Mouse (Mus musculus): ENCODE data around the gene Irf6. TPM values are rescaled to one million over a fixed set of nuclear protein-coding genes. Genes with fewer than 3 reads are reported as not detected.

The Irf6 gene
- polyA plus RNA-seq, 1 experiment = 18.1 TPM

DNA sequence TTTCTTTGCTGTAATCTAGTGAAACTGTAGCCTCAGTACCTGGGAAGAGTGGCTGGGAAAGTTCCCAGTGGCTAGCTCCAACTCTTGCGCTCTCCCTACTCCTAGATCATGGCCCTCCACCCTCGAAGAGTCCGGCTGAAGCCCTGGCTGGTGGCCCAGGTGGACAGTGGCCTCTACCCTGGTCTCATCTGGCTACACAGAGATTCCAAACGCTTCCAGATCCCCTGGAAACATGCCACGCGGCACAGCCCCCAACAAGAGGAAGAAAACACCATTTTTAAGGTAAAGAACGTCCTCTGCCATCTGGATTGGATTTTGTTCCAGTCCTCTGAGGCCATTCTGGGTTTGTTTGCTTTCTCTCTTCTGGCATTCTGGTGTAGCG, 4.2 kb downstream of the Irf6 start:
- no peaks in the 10 kb centered on the region for H3K9me3 ChIP-seq (replicated peaks; ENCODE audit: control insufficient read depth, insufficient read depth, low read length, poor library complexity, severe bottlenecking)
- H3K9ac ChIP-seq (ENCODE audit: low read depth, poor library complexity, severe bottlenecking) = no peak overlapping the region
- no peak overlapping the region for H3K27ac ChIP-seq (ENCODE audit: insufficient read depth, low read length)
- TF ChIP-seq CTCF (IDR thresholded peaks at IDR 0.05; ENCODE audit: low read depth, low read length) (no peak), EP300 (IDR thresholded peaks at IDR 0.05; ENCODE audit: insufficient read depth, low read depth, low read length) (no peak), POLR2A (IDR thresholded peaks at IDR 0.05; ENCODE audit: insufficient read depth, low read length) (no peak)
- no peaks in the 10 kb centered on the region for H3K4me1 ChIP-seq (ENCODE audit: control insufficient read depth, insufficient read depth, low read length)
- no peak overlapping the region for H3K4me3 ChIP-seq (ENCODE audit: low read depth, low read length)
- H3K36me3 ChIP-seq (ENCODE audit: control insufficient read depth, insufficient read depth, low read length, poor library complexity, severe bottlenecking) = no peaks in the 10 kb centered on the region
- H3K27me3 ChIP-seq (ENCODE audit: control insufficient read depth, insufficient read depth, low read length, poor library complexity, severe bottlenecking) = no peaks in the 10 kb centered on the region

DNA sequence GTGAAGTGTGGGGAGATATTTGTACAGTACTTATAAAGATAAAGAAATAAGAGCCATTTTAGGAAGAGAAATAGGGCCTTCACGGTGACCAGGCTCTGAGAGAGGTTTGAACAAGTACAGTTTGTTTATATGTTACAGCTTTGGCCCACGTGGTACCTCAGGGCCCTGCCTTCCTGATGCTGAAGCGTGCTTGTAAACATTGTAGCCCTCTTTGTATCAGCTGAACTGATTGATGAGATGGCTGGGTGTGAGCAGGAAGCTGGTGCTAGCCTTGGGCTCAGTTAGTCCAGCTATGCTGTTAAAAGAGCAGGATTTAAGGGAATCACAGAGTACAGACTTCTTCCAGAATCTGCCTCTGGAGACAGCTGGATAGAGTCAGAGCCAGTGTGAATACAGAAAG, 6.3 kb downstream of the Irf6 start:
- Histone ChIP-seq H3K9ac (ENCODE audit: low read depth, poor library complexity, severe bottlenecking) (no peak overlapping the region), H3K4me1 (ENCODE audit: control insufficient read depth, insufficient read depth, low read length) (no peaks in the 10 kb centered on the region), H3K9me3 (replicated peaks; ENCODE audit: control insufficient read depth, insufficient read depth, low read length, poor library complexity, severe bottlenecking) (no peaks in the 10 kb centered on the region), H3K36me3 (ENCODE audit: control insufficient read depth, insufficient read depth, low read length, poor library complexity, severe bottlenecking) (no peaks in the 10 kb centered on the region), H3K4me3 (ENCODE audit: low read depth, low read length) (no peak overlapping the region), H3K27me3 (ENCODE audit: control insufficient read depth, insufficient read depth, low read length, poor library complexity, severe bottlenecking) (no peaks in the 10 kb centered on the region), H3K27ac (ENCODE audit: insufficient read depth, low read length) (no peak overlapping the region)
- TF ChIP-seq CTCF (IDR thresholded peaks at IDR 0.05; ENCODE audit: low read depth, low read length) (no peak), POLR2A (IDR thresholded peaks at IDR 0.05; ENCODE audit: insufficient read depth, low read length) (no peak), EP300 (IDR thresholded peaks at IDR 0.05; ENCODE audit: insufficient read depth, low read depth, low read length) (no peak)

DNA sequence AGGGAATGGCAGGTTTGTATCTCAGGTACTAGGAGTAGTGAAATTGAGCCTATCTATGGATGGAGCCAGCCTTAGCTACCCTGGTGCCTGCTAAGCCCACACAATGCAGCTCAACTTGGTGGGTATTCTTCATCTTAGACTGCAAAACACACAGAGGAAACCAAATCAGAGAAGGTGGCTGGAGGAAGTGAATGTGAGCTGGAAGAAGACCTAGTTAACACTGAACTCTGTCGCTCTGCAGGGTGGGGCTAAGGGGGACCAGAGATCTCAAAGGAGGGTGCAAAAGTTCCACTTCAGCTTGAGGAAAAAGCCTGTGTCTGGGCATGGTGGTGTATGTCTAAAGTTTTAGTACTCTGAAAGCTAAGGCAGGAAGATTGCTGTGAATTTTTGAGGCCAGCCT, 6.7 kb downstream of the Irf6 start:
- Histone ChIP-seq H3K4me1 (ENCODE audit: control insufficient read depth, insufficient read depth, low read length) (no peaks in the 10 kb centered on the region), H3K27ac (ENCODE audit: insufficient read depth, low read length) (no peak overlapping the region), H3K9me3 (replicated peaks; ENCODE audit: control insufficient read depth, insufficient read depth, low read length, poor library complexity, severe bottlenecking) (no peaks in the 10 kb centered on the region), H3K4me3 (ENCODE audit: low read depth, low read length) (no peak overlapping the region), H3K36me3 (ENCODE audit: control insufficient read depth, insufficient read depth, low read length, poor library complexity, severe bottlenecking) (no peaks in the 10 kb centered on the region), H3K9ac (ENCODE audit: low read depth, poor library complexity, severe bottlenecking) (no peak overlapping the region), H3K27me3 (ENCODE audit: control insufficient read depth, insufficient read depth, low read length, poor library complexity, severe bottlenecking) (no peaks in the 10 kb centered on the region)
- no peak for TF ChIP-seq POLR2A (IDR thresholded peaks at IDR 0.05; ENCODE audit: insufficient read depth, low read length)
- no peak for TF ChIP-seq EP300 (IDR thresholded peaks at IDR 0.05; ENCODE audit: insufficient read depth, low read depth, low read length)
- TF ChIP-seq CTCF (IDR thresholded peaks at IDR 0.05; ENCODE audit: low read depth, low read length) = no peak

DNA sequence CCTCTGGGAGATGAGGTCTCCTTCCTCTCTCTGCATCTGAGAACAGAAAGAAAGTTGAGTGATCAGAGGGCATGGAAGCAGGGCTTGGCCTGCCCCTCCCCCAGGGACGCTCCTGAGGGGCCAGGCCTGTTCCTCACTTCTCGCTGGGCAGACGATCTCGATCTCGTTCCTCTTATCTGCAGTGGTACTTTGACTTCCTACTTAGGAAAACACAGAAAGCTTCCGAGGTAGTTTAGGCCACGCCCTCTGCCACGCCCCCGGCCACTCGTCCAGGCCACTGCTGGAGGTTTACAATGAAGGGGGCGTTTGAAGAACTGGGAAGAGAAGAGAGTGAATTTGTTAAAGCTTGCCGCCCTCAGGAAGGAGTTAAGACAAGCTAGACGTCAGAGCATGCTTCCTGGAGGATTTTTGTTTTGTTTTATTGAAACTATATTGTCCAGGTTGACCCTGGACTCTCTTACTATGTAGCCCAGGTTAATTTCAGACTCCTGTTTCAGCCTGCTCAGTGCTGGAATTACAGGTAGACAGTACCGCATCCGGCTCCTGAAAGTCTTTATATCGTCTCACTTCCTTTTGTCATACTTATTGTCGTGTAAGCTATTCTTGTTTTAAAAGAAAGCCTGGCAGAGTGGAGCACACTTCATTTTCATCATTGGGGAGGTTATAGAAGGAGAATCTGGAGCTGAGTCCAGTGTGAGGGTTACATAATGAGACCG, 7.6 kb downstream of the Irf6 start:
- H3K36me3 ChIP-seq (ENCODE audit: control insufficient read depth, insufficient read depth, low read length, poor library complexity, severe bottlenecking) = no peaks in the 10 kb centered on the region
- H3K27ac ChIP-seq (ENCODE audit: insufficient read depth, low read length) = no peak overlapping the region
- no peak overlapping the region for H3K9ac ChIP-seq (ENCODE audit: low read depth, poor library complexity, severe bottlenecking)
- no peaks in the 10 kb centered on the region for H3K9me3 ChIP-seq (replicated peaks; ENCODE audit: control insufficient read depth, insufficient read depth, low read length, poor library complexity, severe bottlenecking)
- TF ChIP-seq CTCF (IDR thresholded peaks at IDR 0.05; ENCODE audit: low read depth, low read length) (no peak), POLR2A (IDR thresholded peaks at IDR 0.05; ENCODE audit: insufficient read depth, low read length) (no peak), EP300 (IDR thresholded peaks at IDR 0.05; ENCODE audit: insufficient read depth, low read depth, low read length) (no peak)
- no peaks in the 10 kb centered on the region for H3K27me3 ChIP-seq (ENCODE audit: control insufficient read depth, insufficient read depth, low read length, poor library complexity, severe bottlenecking)
- H3K4me3 ChIP-seq (ENCODE audit: low read depth, low read length) = no peak overlapping the region
- H3K4me1 ChIP-seq (ENCODE audit: control insufficient read depth, insufficient read depth, low read length) = no peaks in the 10 kb centered on the region

DNA sequence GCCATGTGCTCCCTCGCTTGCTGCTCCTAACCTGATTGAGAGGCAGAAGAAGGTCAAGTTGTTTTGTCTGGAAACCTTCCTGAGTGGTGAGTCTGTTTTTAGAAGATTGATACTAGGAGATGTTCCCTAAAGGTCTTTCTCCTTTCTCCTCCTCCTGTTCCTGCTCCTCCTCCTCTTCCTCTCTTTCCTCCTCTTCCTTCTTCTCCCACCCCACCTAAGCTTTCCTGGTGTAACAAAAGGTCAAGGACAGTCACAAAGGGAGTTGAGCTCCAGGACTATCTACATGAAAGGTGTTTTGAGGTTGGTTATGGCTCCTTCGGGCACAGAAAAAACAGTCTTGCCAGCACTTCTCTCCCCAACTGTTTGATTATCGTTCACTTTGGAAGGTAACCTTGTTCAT, 14.8 kb downstream of the Irf6 start, which contains the start of gene A130010J15Rik:
Gene A130010J15Rik, plus strand, starts transcription at position 301 of the 400 bp plus-strand sequence.
- Histone ChIP-seq H3K36me3 (ENCODE audit: control insufficient read depth, insufficient read depth, low read length, poor library complexity, severe bottlenecking) (no peaks in the 10 kb centered on the region), H3K4me1 (ENCODE audit: control insufficient read depth, insufficient read depth, low read length) (no peaks in the 10 kb centered on the region), H3K9ac (ENCODE audit: low read depth, poor library complexity, severe bottlenecking) (no peak within 1 kb of the TSS), H3K9me3 (replicated peaks; ENCODE audit: control insufficient read depth, insufficient read depth, low read length, poor library complexity, severe bottlenecking) (no peaks in the 10 kb centered on the region), H3K4me3 (ENCODE audit: low read depth, low read length) (no peak within 1 kb of the TSS), H3K27ac (ENCODE audit: insufficient read depth, low read length) (no peak within 1 kb of the TSS), H3K27me3 (ENCODE audit: control insufficient read depth, insufficient read depth, low read length, poor library complexity, severe bottlenecking) (no peaks in the 10 kb centered on the region)
- TF ChIP-seq CTCF (IDR thresholded peaks at IDR 0.05; ENCODE audit: low read depth, low read length) (no peak), EP300 (IDR thresholded peaks at IDR 0.05; ENCODE audit: insufficient read depth, low read depth, low read length) (no peak), POLR2A (IDR thresholded peaks at IDR 0.05; ENCODE audit: insufficient read depth, low read length) (no peak)

DNA sequence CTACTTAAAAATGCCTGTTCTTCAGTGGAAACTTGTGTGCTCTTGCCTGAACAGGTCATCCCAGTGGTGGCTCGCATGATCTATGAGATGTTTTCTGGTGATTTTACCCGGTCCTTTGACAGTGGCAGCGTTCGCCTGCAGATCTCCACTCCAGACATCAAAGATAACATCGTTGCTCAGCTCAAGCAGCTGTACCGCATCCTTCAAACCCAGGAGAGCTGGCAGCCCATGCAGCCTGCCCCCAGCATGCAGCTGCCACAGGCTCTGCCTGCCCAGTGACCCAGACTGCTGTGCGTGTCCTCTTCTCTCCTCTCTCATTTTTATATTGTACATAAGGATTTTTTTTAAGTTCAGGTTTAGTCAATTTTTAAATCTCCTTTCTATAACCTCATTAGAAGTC, 16.3 kb downstream of the Irf6 start:
- Histone ChIP-seq H3K9me3 (replicated peaks; ENCODE audit: control insufficient read depth, insufficient read depth, low read length, poor library complexity, severe bottlenecking) (no peaks in the 10 kb centered on the region), H3K27me3 (ENCODE audit: control insufficient read depth, insufficient read depth, low read length, poor library complexity, severe bottlenecking) (no peaks in the 10 kb centered on the region), H3K27ac (ENCODE audit: insufficient read depth, low read length) (no peak overlapping the region), H3K4me3 (ENCODE audit: low read depth, low read length) (no peak overlapping the region), H3K4me1 (ENCODE audit: control insufficient read depth, insufficient read depth, low read length) (no peaks in the 10 kb centered on the region), H3K36me3 (ENCODE audit: control insufficient read depth, insufficient read depth, low read length, poor library complexity, severe bottlenecking) (no peaks in the 10 kb centered on the region), H3K9ac (ENCODE audit: low read depth, poor library complexity, severe bottlenecking) (no peak overlapping the region)
- no peak for TF ChIP-seq EP300 (IDR thresholded peaks at IDR 0.05; ENCODE audit: insufficient read depth, low read depth, low read length)
